Mouse (Mus musculus) midbrain, embryonic 11.5 days (tissue): Measurements from ENCODE around the gene Gm11034. TPM values are rescaled to one million over a fixed set of nuclear protein-coding genes. Genes with fewer than 3 reads are reported as not detected.

Experiments used
- ATAC-seq: fragments of 200-750 bp; cut with Nextera tagmentation; 2 replicates; pipeline ENCODE4 v1.8.0; 2017; ENCODE audit warnings: moderate TSS enrichment, moderate library complexity; ENCODE audit not compliant: low FRiP score
- DNase-seq: peaks from one replicate; pipeline ENCODE4 v3.0.0; 2015; ENCODE audit warnings: low spot score; ENCODE audit errors: missing footprints
- H3K27ac ChIP-seq: fragments of 300-500 bp; sonication (generic); 2 replicates; pipeline ENCODE4 v1.5.1; 2014; ENCODE audit warnings: low read depth, low read length
- H3K27me3 ChIP-seq: fragments of 300-500 bp; sonication (generic); 2 replicates; pipeline ENCODE4 v1.6.1; 2014; ENCODE audit warnings: mild to moderate bottlenecking, low read length, moderate library complexity, mixed read lengths; ENCODE audit not compliant: control insufficient read depth, insufficient read depth
- H3K36me3 ChIP-seq: fragments of 300-500 bp; sonication (generic); 2 replicates; pipeline ENCODE4 v1.6.1; 2014; ENCODE audit warnings: mild to moderate bottlenecking, low read length, moderate library complexity, mixed read lengths; ENCODE audit not compliant: control insufficient read depth, insufficient read depth
- H3K4me1 ChIP-seq: fragments of 300-500 bp; sonication (generic); 2 replicates; pipeline ENCODE4 v1.6.1; 2014; ENCODE audit warnings: low read length; ENCODE audit not compliant: control insufficient read depth, insufficient read depth
- H3K4me2 ChIP-seq: fragments of 300-500 bp; sonication (generic); 2 replicates; pipeline ENCODE4 v1.6.1; 2014; ENCODE audit warnings: mild to moderate bottlenecking, moderate library complexity
- H3K4me3 ChIP-seq: fragments of 300-500 bp; sonication (generic); 2 replicates; pipeline ENCODE4 v1.5.1; 2014; ENCODE audit warnings: low read depth, low read length
- H3K9ac ChIP-seq: fragments of 300-500 bp; sonication (generic); 2 replicates; pipeline ENCODE4 v1.6.1; 2014; ENCODE audit warnings: low read length
- H3K9me3 ChIP-seq: fragments of 300-500 bp; sonication (generic); 2 replicates; pipeline ENCODE4 v1.6.1; 2016; ENCODE audit warnings: low read length; ENCODE audit not compliant: control insufficient read depth
- WGBS: fragments of 180-500 bp; shearing (Covaris S2); extraction: QIAGEN DNeasy Blood & Tissue Kit; methylation state at CpG from one replicate; pipeline ENCODE4 v1.1.7; 2014; 5-methylcytosine and 5-hydroxymethylcytosine counted together
- polyA plus RNA-seq: library from polyadenylated mRNA; unstranded; fragments of >200 nt; fragmentation: Nextera tagmentation; extraction: Ambion mirVana; gene quantifications from 2 replicates; pipeline ENCODE4 v1.2.1, GENCODE M21; 2014

Gm11034 gene
- polyA plus RNA-seq: not detected in 2 replicates

DNA sequence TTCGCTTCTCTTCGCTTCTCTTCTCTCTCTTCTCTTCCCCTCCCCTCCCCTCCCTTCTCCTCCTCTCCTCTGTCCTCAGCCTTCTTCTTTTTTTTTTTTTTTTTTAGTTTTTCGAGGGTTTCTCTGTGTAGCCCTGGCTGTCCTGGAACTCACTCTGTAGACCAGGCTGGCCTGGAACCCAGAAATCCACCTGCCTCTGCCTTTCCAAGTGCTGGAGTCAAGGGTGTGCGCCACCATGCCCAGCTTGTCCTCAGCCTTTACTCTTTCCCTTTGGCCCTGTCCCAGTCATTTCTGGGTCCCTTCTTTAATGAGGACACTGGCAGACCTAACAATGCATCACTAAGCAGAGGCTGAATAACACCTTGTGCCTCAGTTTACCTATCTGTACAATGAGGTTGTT is at the start of gene Gm11034:
TSS of gene Gm11034 (minus strand) at position 101 of the 400 bp plus-strand sequence.
- no peaks in the 10 kb centered on the region for H3K36me3 ChIP-seq
- no peak within 1 kb of the TSS for H3K27ac ChIP-seq
- H3K4me2 ChIP-seq: no peak within 1 kb of the TSS
- no peaks in the 10 kb centered on the region for H3K27me3 ChIP-seq
- DNase-seq (no peak), ATAC-seq (no peak)
- H3K4me1 ChIP-seq: no peaks in the 10 kb centered on the region
- no peaks in the 10 kb centered on the region for H3K9me3 ChIP-seq
- no peak within 1 kb of the TSS for H3K9ac ChIP-seq
- H3K4me3 ChIP-seq: no peak within 1 kb of the TSS
- WGBS: 76% methylated on average over 4 of the region's 4 CpGs

DNA sequence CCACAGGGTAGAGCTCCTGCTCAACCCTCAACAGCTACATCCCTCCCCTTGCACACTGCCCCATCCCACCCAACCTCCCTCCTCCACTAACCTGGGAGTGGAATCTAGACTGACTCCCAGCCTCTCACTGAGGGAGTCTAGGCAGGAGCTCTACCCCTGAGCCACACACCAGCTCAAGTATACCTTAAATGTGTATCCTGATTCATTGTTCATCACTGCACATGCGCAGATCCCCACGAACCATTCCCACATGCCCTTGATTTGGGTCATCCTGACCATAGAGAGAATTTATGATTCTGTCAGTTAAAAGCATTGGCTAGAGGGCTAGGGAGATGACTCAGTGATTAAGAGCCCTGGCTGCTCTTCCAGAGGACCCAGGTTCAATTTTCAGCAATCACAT is 49.3 kb upstream of the Gm11034 start:
- Histone ChIP-seq H3K36me3 (no peaks in the 10 kb centered on the region), H3K9ac (no peak overlapping the region), H3K4me1 (no peaks in the 10 kb centered on the region), H3K27me3 (no peaks in the 10 kb centered on the region), H3K4me2 (no peak overlapping the region), H3K9me3 (no peaks in the 10 kb centered on the region), H3K4me3 (no peak overlapping the region), H3K27ac (no peak overlapping the region)
- DNase-seq (no peak), ATAC-seq (no peak)
- 93% methylated on average over 2 of the region's 2 CpGs for WGBS

DNA sequence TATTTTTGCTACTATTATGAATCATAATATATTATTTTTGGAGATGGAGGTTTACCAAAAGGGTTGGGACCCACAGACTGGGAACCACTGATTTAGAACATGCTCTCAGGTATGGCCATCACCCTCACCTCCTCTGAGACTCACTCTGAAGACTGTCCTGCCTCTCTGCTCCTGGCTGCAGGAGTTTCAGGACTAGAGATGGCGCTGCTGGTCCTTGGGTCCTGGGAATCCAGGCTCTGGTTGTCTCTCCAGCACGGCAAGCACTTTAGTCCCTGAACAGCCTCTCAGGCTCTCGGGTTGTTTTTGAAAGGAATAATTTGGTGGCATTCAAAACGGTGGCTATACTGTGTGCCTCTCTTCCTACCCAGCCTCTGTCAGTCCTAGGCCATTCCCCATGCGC is 48.4 kb upstream of the Gm11034 start:
- Histone ChIP-seq H3K9me3 (no peaks in the 10 kb centered on the region), H3K9ac (no peak overlapping the region), H3K4me1 (no peaks in the 10 kb centered on the region), H3K27me3 (no peaks in the 10 kb centered on the region), H3K27ac (no peak overlapping the region), H3K4me2 (no peak overlapping the region), H3K36me3 (peaks cover 2% of the 10 kb centered on the region; the same call in 1 of the 2 replicates), H3K4me3 (no peak overlapping the region)
- no peak for DNase-seq
- WGBS: 46% methylated on average over 5 of the region's 5 CpGs
- no peak for ATAC-seq

DNA sequence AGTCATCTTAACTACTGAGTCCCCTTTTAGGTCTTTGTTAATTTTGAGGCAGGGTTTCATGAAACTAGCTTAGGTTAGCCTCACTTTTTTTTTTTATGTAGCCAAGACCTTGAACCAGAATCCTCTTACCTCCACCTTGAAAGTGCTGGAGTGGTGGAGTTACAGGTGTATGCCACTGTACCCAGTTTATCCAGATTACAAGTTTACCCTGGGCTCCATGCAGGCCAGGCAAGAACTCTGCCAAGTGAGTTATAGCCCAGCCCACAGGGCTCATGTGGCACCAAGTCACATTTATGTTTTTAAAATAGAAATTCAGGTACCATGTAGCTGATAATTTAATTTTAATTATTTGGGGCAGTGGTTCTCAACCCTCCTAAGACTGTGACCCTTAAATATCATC is 48.0 kb upstream of the Gm11034 start:
- Histone ChIP-seq H3K36me3 (peaks cover 2% of the 10 kb centered on the region; the same call in 1 of the 2 replicates), H3K9ac (no peak overlapping the region), H3K4me2 (no peak overlapping the region), H3K9me3 (no peaks in the 10 kb centered on the region), H3K27ac (no peak overlapping the region), H3K27me3 (no peaks in the 10 kb centered on the region), H3K4me1 (no peaks in the 10 kb centered on the region), H3K4me3 (no peak overlapping the region)
- no peak for DNase-seq
- 0 out of 2 replicates have a peak, but pooled peaks have one; percentile 20 for ATAC-seq

DNA sequence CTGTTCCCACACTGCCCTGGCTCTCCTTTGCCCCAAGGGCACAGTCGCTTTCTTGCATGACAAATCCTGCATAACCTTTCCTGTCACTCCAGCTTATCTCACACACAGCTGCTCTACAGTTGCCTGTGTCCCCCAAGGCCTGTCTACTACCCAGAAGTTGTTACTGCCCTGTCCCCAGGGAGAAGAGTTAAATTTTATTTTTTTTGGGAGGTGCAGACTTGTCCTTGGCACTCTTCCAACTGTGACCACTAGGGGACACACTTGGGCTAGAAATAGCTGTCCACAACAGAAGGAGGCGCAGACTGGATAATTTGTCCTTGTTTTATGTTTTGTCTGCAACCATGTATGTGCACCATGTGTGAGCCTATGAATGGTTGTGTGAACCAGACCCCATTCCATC is 47.6 kb upstream of the Gm11034 start:
- Histone ChIP-seq H3K9ac (no peak overlapping the region), H3K36me3 (peaks cover 2% of the 10 kb centered on the region; the same call in 1 of the 2 replicates), H3K4me2 (no peak overlapping the region), H3K27me3 (no peaks in the 10 kb centered on the region), H3K4me1 (no peaks in the 10 kb centered on the region), H3K27ac (no peak overlapping the region), H3K4me3 (no peak overlapping the region), H3K9me3 (no peaks in the 10 kb centered on the region)
- 28% methylated on average over 2 of the region's 2 CpGs for WGBS
- ATAC-seq (peak; percentile 66; the same call in 1 of the 2 replicates), DNase-seq (peak; percentile 86)

DNA sequence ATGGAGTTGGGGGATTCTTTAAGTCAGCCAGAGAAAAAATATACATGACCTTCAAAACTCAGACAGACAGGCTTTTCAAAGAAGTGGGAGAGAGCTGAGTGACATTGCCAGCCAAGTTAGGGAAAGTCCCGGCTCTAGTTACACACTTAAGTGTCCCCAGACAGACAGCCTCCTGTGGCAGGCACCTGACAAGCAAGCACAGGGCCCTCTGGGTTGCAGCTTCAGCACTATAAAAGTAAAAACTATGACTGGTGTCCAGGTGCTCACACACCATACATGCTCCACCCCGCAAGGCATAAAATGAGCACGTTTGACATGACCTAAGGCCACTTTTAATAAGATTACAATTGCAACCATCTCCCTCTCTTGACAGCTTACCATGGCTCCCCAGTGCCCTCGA is 47.1 kb upstream of the Gm11034 start:
- Histone ChIP-seq H3K4me1 (no peaks in the 10 kb centered on the region), H3K4me2 (no peak overlapping the region), H3K9me3 (no peaks in the 10 kb centered on the region), H3K9ac (no peak overlapping the region), H3K4me3 (no peak overlapping the region), H3K36me3 (peaks cover 2% of the 10 kb centered on the region; the same call in 1 of the 2 replicates), H3K27ac (no peak overlapping the region), H3K27me3 (no peaks in the 10 kb centered on the region)
- WGBS: 70% methylated on average over 4 of the region's 4 CpGs
- DNase-seq (no peak), ATAC-seq (no peak)

DNA sequence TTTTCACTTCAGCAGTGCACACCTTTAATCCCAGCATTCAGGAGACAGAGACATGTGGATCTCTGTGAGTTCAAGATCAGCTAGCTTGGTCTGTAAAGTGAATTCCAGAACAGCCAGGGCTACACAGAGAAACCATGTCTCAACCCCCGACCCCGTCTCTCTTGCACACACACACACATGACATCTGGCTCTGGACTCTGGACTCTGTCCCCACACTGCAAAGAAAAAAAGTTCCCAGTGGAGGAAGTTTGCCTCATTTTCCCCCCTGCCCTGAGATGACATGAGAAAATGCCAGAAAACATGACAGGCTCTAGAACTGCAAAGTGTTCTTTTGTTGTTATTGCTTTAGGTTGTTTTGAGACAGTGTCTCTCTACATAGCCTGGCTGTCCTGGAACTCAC is 46.4 kb upstream of the Gm11034 start:
- Histone ChIP-seq H3K27me3 (no peaks in the 10 kb centered on the region), H3K9me3 (no peaks in the 10 kb centered on the region), H3K4me3 (no peak overlapping the region), H3K36me3 (peaks cover 2% of the 10 kb centered on the region; the same call in 1 of the 2 replicates), H3K4me2 (no peak overlapping the region), H3K27ac (no peak overlapping the region), H3K9ac (no peak overlapping the region), H3K4me1 (no peaks in the 10 kb centered on the region)
- no peak for DNase-seq
- 59% methylated on average over 2 of the region's 2 CpGs for WGBS
- no peak for ATAC-seq

DNA sequence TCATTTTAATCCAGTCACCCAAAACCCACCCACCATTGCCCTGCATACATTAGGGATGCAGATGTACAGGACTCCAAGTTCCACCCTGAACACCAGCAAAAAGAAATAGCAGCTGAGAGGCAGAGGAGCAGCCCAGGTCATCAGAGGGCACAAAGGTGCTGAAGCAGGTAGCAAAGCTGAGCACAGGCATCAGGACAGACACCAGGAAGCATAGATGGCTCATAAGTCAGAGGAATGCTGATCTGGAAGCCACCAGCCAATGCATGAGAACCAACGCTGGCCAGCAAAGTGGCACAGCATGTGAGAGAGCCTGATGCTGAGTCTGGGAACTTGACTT is 44.4 kb upstream of the Gm11034 start:
- no peak overlapping the region for H3K9ac ChIP-seq
- no peak for ATAC-seq
- H3K4me3 ChIP-seq: no peak overlapping the region
- H3K36me3 ChIP-seq: peaks cover 2% of the 10 kb centered on the region; the same call in 1 of the 2 replicates
- H3K27me3 ChIP-seq: no peaks in the 10 kb centered on the region
- 91% methylated on average over 1 of the region's 1 CpGs for WGBS
- no peak overlapping the region for H3K4me2 ChIP-seq
- no peak overlapping the region for H3K27ac ChIP-seq
- DNase-seq: no peak
- H3K9me3 ChIP-seq: no peaks in the 10 kb centered on the region
- no peaks in the 10 kb centered on the region for H3K4me1 ChIP-seq

DNA sequence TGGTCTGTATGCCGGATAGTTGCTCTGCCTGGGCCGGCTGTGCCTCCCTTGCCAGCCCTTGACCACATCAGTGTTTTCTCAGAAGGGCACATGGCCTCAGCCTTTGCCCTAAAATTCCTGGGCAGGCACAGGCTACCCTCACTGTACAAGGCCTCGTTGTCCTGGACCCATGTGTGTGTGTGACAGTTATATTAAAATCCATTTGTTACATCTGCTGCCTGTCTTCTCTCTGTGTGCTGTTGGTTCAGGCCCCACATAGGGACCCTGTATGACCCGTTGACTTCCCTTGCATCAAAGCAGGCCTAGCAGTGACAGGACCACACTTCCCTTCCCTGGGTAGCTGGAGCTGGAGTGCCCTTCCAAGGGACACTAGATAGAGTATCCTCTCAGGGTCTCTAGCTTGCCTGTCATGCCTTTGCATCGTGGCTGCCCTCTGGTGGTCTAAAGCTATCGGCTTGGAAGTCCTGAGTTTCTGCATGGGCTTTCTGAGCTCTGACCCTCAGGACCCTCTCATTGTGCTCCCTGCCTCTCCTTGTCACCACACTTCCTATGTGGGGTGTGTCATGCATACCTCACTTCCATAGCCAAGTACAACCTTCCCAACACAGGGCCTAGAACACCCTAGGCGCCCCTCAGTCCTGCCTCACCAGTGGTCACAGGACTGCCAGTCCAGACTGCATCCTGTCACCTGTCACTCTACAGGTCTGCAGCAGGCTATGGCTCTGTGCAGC is 43.9 kb upstream of the Gm11034 start:
- no peaks in the 10 kb centered on the region for H3K27me3 ChIP-seq
- H3K4me1 ChIP-seq: no peaks in the 10 kb centered on the region
- H3K36me3 ChIP-seq: peaks cover 2% of the 10 kb centered on the region; the same call in 1 of the 2 replicates
- H3K9ac ChIP-seq: no peak overlapping the region
- no peak overlapping the region for H3K4me3 ChIP-seq
- H3K4me2 ChIP-seq: no peak overlapping the region
- 60% methylated on average over 7 of the region's 7 CpGs for WGBS
- DNase-seq: peak; percentile 85
- H3K27ac ChIP-seq: no peak overlapping the region
- peak; percentile 41; the same call in 1 of the 2 replicates for ATAC-seq
- H3K9me3 ChIP-seq: no peaks in the 10 kb centered on the region
